Comparison of ENCODE assay signal across 8 mouse cellular contexts in the genomic region with DNA sequence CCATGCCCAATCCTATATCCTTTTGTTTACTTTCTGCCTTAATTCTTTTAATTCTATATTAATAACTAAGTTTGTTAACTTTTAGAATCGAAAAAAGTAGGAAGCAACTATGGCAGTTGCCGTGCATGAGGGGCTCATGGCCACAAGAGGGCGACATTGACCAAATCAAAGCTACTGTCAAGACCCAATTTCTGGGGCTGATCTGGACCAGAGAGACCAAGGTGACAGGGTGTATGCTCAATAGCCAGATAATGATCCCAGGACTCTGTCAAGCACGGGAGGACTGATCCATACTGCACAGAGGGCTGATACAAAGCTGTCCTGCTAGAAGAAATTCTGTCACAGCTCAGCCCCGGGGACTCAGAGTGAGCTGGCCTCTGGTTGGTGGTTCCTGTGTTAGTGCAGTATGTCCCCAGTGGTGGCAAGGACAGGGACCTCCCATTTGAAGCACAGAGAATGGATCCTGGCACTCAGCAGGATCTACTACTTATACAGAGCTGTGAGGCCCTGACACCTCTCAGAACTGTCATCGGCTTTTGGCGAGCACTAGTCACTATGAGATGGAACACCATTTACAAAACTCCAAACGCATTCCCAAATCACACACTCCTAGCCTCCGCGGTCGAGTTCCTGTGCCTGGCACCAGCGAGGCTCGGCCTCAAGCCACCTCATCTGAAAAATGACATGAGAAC. TPM values are rescaled to one million over a fixed set of nuclear protein-coding genes. Genes with fewer than 3 reads are reported as not detected.
DNase-seq lines count a peak whose midpoint lies in the region.

No protein-coding gene starts in this region.

- H3K4me3 ChIP-seq in heart, embryonic 10.5 days, result no peak overlapping the region

- no peaks in the 10 kb centered on the region for H3K9me3 ChIP-seq in heart, embryonic 10.5 days

- peaks cover 49% of the 10 kb centered on the region for H3K36me3 ChIP-seq in heart, embryonic 10.5 days

- peak; percentile 62 for DNase-seq in CD4-positive helper T cell, adult 2 months (ENCODE audit: low read depth, low spot score)
- peak; percentile 73 for DNase-seq in adrenal gland, adult 2 months
- peak; percentile 59 for DNase-seq in embryo, embryonic 11.5 days (ENCODE audit: low read depth, low spot score)
- DNase-seq in heart, embryonic 10.5 days (ENCODE audit: low spot score), result peak; percentile 80
- peak; percentile 87 for DNase-seq in kidney, postnatal 10 days
- peak; percentile 49 to 63 for DNase-seq in lung, adult 18-20 months
- DNase-seq in ovary, postnatal 14 days (ENCODE audit: low spot score), result peak; percentile 68
- DNase-seq in thymus, postnatal 10 days (ENCODE audit: low spot score in 2 of 2), result peak; percentile 42 to 78

- 54% methylated on average over 13 of the region's 13 CpGs for WGBS in heart, embryonic 10.5 days

- H3K27me3 ChIP-seq in heart, embryonic 10.5 days (ENCODE audit: insufficient read depth, poor library complexity, severe bottlenecking), result no peaks in the 10 kb centered on the region

- no peak overlapping the region for H3K27ac ChIP-seq in heart, embryonic 10.5 days

- H3K4me1 ChIP-seq in heart, embryonic 10.5 days, result peaks cover 7% of the 10 kb centered on the region; the same call in 1 of the 2 replicates

RNA-seq across cellular contexts. Expression of gene Sardh, which starts 32.9 kb away (rescaled TPM):
- total RNA-seq in adrenal gland, adult 2 months (2021), result 1 to 10 TPM; 8.3 to 9.9 TPM
- polyA plus RNA-seq in adrenal gland, adult 2 months (2012; rRNA removed), result 16.8 and 21.3 TPM in 2 replicates
- polyA plus RNA-seq in heart, embryonic 10.5 days (2016; fragmentation: Nextera tagmentation; extraction: Ambion mirVana), result 11.8 and 13.4 TPM in 2 replicates
